Mouse (Mus musculus): ENCODE results near the gene Dusp19. TPM values are rescaled to one million over a fixed set of nuclear protein-coding genes. Genes with fewer than 3 reads are reported as not detected.
A peak's percentile ranks its signal among the peaks of the same experiment; 100 is the strongest.

The Dusp19 gene
- 3.6 and 6.7 TPM in 2 replicates for total RNA-seq (2015; ENCODE audit: low replicate concordance)
- total RNA-seq (2017; ENCODE audit: low replicate concordance) = not detected in 2 replicates

DNA sequence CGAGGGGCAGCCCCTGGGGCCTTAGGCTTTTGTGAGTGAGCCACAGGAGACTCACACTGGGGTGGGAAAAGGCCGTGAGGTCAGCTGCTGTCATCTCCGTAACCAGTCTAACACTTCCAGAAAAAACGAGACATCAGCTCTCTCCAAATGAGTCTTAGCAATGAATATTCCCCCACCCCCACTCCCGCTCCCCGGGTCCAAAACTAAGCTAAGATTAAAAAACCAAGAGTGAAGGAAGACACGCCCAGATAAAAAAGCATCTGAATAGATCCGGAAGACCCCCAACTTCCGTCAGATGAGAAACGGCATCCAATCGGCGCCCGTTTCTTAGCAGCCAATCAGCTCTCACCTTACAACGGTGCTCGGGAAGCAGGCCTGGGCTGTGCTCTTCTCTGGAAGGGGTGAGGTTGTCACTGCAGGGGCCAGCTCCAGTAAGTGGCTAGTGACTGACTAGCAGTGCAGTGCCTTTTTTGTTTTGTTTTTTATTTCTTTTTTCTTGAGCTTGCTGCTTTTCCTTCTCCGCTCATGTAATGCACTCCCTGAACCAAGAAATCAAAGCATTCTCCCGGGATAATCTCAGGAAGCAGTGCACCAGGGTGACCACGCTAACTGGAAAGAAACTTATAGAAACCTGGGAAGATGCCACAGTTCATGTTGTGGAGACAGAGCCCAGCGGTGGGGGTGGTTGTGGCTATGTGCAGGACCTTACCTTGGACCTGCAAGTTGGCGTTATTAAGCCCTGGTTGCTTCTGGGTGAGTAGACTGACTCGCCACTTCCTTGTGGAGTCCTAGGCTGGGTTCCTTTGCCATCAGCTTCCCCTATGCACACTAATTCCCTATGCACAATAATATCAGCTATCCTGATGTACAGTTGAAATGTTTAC lies at the start of gene Dusp19, which contains the start of gene Nup35:
Gene Dusp19, plus strand, starts transcription at position 192 of the 884 bp plus-strand sequence.
Gene Nup35, plus strand, starts transcription at position 383 of the 884 bp plus-strand sequence.
- ATAC-seq (replicated peaks; ENCODE audit: low FRiP score, poor library complexity, severe bottlenecking) = peak; percentile 97

GRCm38 (mm10) chr2:80567411-80567810 lies 49.4 kb upstream of the Dusp19 start:
- no peak for ATAC-seq (replicated peaks; ENCODE audit: low FRiP score, poor library complexity, severe bottlenecking)

DNA sequence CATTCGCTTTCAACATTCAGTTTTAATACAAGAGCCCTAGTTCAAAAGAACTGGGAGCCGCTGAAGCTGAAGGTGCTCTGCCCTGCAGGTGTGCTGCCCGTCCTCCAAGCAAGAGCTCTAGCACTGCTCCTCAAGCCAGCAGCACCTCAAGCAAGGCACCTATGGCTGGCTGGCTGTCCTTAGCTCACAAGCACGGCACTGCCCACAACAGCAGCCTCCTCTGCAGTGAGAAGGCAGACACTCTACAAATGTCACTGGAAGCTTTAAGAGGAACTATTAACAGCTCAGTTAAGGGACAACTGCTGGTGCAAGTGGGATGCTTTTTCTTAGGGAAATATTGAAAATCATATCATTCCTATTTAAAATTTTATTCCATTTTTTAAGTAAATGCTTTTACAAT lies 46.2 kb upstream of the Dusp19 start:
- no peak for ATAC-seq (replicated peaks; ENCODE audit: low FRiP score, poor library complexity, severe bottlenecking)

DNA sequence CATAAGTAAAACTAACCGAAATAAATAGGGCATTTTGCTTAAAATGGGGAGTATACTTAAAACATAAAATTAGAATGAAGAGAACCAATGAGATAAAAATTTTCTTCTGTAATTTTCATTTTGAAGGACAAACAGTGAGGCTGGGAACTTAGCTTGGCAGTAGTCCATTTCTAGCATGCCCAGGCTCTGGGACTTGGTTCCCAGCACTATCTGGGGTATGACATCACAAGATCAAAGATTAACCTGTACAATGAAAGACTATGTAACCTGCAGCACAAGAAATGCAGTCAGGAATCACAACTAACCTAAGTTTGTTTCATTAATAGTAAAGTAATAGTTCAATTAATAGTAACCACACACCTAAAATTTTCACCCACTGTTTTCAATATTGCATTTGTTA lies 39.6 kb upstream of the Dusp19 start:
- ATAC-seq (replicated peaks; ENCODE audit: low FRiP score, poor library complexity, severe bottlenecking) = no peak

- no peak for ATAC-seq (replicated peaks; ENCODE audit: low FRiP score, poor library complexity, severe bottlenecking)
Observed at GRCm38 (mm10) chr2:80579253-80579891, 37.5 kb upstream of the Dusp19 start.

DNA sequence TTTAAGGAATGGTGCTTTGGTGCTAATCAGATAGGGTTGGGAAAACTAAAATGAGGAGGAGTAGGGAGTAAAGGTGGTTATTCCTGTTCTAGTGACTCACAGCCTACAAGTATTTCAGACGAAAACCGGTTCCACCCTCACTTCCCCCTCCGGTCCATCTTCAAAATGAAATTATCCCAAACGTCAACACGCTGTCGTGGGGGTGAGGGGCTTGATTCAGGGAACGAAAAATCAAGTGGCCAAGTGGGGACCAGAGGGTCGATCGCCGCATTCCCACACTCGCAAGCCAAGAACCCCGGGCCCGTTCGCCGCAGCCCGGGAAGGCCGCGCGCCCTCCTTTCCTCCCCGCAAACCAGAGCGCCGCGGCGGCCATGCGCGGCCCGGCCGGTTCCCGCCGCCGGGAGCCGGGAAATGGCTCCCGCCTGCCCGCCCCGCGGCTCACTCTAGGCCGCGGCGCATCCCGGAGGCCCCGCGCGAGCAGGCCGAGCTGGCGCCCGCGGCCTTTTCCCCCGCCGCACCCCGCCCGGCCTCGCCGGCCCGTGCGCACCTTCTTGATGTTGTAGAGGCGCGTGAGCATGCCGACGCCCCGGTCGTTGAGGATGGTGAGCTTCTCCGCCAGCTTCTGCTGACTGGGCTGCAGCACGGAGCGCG lies 36.4 kb upstream of the Dusp19 start:
- peak; percentile 62 for ATAC-seq (replicated peaks; ENCODE audit: low FRiP score, poor library complexity, severe bottlenecking)

DNA sequence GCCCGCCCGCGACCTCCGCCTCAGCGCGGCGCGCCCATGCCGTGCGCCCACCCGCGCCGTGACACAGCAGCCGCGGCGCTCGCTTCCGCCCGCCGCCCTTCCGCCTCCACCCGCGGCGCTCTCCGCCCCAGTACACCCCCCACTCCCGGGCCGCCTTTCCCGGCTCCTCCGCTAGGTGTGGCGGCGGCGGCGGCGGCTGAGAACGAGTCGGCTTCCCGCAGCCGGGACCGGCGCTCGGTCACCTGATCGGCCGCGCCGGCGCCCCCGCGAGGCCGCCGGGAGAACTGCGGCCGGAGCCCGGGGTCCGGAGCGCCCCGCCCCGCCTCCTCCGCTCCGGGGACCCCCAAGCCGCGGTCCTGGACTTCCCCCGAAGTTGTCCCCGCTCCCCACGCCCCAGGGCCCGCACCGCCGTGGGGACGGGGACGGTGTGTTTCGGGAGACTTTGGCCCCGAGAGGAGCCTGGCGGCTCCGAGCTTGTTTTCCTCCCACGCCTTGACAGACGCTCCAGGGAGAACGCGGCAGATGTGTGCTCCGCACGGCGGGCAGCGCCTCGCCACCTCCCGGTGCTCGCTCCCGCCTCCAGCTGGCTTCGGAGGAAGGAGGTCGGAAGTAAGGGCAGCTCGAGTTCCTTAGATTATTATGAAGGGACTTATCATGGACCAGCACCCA lies 35.7 kb upstream of the Dusp19 start, which contains the start of gene Nckap1:
Gene Nckap1, minus strand, starts transcription at position 338 of the 669 bp plus-strand sequence.
- ATAC-seq (replicated peaks; ENCODE audit: low FRiP score, poor library complexity, severe bottlenecking) = peak; percentile 96

GRCm38 (mm10) chr2:80582356-80582755 lies 34.5 kb upstream of the Dusp19 start:
- ATAC-seq (replicated peaks; ENCODE audit: low FRiP score, poor library complexity, severe bottlenecking) = no peak

- ATAC-seq (replicated peaks; ENCODE audit: low FRiP score, poor library complexity, severe bottlenecking) = no peak
Observed at GRCm38 (mm10) chr2:80594215-80594918, 22.5 kb upstream of the Dusp19 start.

GRCm38 (mm10) chr2:80596960-80597359 lies 19.9 kb upstream of the Dusp19 start:
- ATAC-seq (replicated peaks; ENCODE audit: low FRiP score, poor library complexity, severe bottlenecking) = no peak

DNA sequence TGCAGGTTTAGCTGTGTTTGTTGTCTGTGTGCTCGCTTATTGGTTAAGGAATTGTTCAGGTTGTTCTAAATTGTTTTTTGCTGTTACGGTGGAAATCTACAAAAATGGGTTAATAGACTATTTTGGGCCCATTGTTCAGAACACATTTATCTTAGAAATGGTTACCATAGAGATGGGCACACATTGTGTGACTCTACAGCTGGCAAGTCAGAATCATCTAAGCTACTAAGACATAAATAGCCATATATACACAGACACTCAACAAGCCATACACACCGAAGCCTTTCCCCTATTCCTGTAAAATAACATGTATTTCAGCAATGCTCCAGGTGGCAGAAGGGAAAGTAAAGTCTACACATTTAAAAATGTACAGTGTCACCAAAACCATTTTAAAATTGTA lies 17.0 kb upstream of the Dusp19 start:
- ATAC-seq (replicated peaks; ENCODE audit: low FRiP score, poor library complexity, severe bottlenecking) = no peak

DNA sequence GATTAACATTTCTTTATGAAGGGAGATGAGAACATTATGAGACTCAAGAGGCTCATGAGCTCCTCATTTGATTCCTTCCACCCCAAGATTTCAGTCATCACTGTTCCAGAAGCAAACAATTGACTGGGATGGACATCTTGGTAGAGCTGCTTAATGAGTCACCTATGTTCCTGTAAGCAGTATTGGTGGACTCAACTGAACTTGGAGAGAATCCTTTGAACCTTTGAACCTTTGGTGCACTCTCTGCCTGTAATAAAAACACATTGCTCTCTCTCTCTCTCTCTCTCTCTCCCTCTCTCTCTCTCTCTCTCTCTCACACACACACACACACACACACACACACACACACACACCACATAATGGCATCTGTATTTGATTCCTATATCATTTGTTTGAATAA lies 16.2 kb upstream of the Dusp19 start:
- ATAC-seq (replicated peaks; ENCODE audit: low FRiP score, poor library complexity, severe bottlenecking) = no peak

DNA sequence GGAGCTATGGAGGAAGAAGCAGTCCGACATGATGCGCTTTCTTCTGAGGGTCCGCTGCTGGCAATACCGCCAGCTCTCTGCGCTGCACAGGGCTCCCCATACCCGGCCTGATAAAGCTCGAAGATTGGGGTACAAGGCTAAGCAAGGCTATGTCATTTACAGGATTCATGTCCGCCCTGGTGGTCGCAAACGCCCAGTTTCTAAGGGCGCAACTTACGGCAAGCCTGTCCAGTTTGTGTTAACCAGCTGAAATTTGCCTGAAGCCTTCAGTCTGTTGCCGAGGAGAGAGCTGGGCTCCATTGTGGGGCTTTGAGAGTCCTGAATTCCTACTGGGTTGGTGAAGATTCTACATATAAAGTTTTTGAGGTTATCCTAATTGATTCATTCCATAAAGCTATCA lies 14.1 kb upstream of the Dusp19 start:
- ATAC-seq (replicated peaks; ENCODE audit: low FRiP score, poor library complexity, severe bottlenecking) = no peak

- ATAC-seq (replicated peaks; ENCODE audit: low FRiP score, poor library complexity, severe bottlenecking) = no peak
Observed at GRCm38 (mm10) chr2:80603771-80604426, 12.9 kb upstream of the Dusp19 start.

DNA sequence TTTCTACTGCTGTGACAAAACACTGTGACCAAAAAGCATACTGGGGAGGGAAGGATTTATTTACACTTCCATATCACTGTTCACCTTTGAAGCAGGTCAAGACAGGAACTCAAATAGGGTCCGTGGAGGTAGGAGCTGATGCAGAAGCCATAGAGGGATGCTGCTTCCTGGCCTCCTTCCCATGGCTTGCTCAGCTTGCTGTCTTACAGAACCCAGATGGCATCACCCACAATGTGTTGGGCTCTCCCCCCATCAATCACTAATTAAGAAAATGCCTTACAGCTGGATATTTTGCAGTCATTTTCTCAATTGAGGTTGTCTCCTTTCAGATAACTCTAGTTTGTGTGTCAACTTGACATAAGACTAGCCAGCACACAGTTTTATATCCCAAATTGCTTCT lies 4.6 kb upstream of the Dusp19 start:
- ATAC-seq (replicated peaks; ENCODE audit: low FRiP score, poor library complexity, severe bottlenecking) = no peak

- no peak for ATAC-seq (replicated peaks; ENCODE audit: low FRiP score, poor library complexity, severe bottlenecking)
Observed at GRCm38 (mm10) chr2:80612796-80613195, 4.0 kb upstream of the Dusp19 start.

- ATAC-seq (replicated peaks; ENCODE audit: low FRiP score, poor library complexity, severe bottlenecking) = no peak
Observed at GRCm38 (mm10) chr2:80618991-80619390, 2.1 kb downstream of the Dusp19 start.

GRCm38 (mm10) chr2:80621921-80622320 lies 5.1 kb downstream of the Dusp19 start:
- ATAC-seq (replicated peaks; ENCODE audit: low FRiP score, poor library complexity, severe bottlenecking) = no peak

GRCm38 (mm10) chr2:80624523-80624922 lies 7.7 kb downstream of the Dusp19 start:
- ATAC-seq (replicated peaks; ENCODE audit: low FRiP score, poor library complexity, severe bottlenecking) = no peak
